Mouse (Mus musculus) adrenal gland, postnatal 25 days (tissue): ENCODE results near the gene Knl1. TPM values are rescaled to one million over a fixed set of nuclear protein-coding genes. Genes with fewer than 3 reads are reported as not detected.
A peak's percentile ranks its signal among the peaks of the same experiment; 100 is the strongest.

Experiments used
- DNase-seq: peaks from one replicate; pipeline ENCODE4 v3.0.0; 2021; ENCODE audit warnings: mixed read lengths
- total RNA-seq: library from RNA; stranded (reverse); gene quantifications from 2 replicates; pipeline ENCODE4 v1.2.3, GENCODE M21; 2021

Knl1 gene
- total RNA-seq, 1 experiment from 2014 or later = 3.8 TPM

DNA sequence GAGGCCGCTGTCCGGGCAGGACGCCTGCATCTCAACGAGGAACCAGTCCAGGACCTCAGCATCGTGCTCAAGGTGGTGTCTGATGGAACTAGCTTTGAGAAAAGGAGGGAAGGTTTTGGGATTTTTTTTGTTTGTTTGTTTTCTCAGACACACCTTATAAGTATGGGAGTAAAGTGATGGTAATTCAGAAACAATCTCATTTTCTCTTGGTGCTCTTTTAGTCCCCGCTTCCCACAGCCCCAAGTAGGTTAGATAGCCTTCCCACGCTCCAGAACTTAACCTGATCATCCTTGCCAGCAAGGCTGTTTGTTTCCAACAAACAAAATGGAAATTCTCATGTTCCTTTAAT is 11.5 kb upstream of the Knl1 start:
- DNase-seq = no peak

GRCm38 (mm10) chr2:119040882-119041281 is 6.0 kb upstream of the Knl1 start:
- no peak for DNase-seq

- DNase-seq = no peak
These were observed 1.8 kb upstream of the Knl1 start for GRCm38 (mm10) chr2:119045163-119045562.

- no peak for DNase-seq
These were observed 930 bp downstream of the Knl1 start for GRCm38 (mm10) chr2:119047849-119048248.

- no peak for DNase-seq
These were observed 3.3 kb downstream of the Knl1 start for GRCm38 (mm10) chr2:119050132-119050650.

DNA sequence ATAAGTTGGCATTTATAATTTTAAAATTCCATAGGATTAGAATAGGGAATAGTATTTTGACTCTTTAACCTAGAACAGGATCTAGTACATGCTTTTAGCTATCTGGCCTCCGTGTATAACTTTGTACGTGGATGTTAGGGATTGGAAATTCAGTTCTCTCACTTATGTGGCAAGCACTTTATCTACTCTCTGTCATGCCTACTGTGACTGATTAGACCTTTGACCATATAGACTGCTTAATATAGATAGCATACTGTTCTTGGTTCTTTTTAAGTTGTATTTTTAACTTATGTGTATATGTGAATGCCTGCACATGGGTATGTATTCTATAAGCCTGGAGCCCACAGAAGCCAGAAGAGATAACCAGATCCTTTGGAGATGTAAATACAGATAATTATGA is 13.2 kb downstream of the Knl1 start:
- no peak for DNase-seq

GRCm38 (mm10) chr2:119072397-119072796 is 25.5 kb downstream of the Knl1 start:
- no peak for DNase-seq

GRCm38 (mm10) chr2:119086156-119086555 is 39.2 kb downstream of the Knl1 start:
- DNase-seq = no peak

- no peak for DNase-seq
These were observed 54.6 kb downstream of the Knl1 start for GRCm38 (mm10) chr2:119101552-119101951.

GRCm38 (mm10) chr2:119106583-119106982 is 59.7 kb downstream of the Knl1 start:
- DNase-seq = no peak

GRCm38 (mm10) chr2:119108554-119108953 is 61.6 kb downstream of the Knl1 start:
- DNase-seq = peak; percentile 53

GRCm38 (mm10) chr2:119111060-119111459 is 64.1 kb downstream of the Knl1 start:
- DNase-seq = no peak

DNA sequence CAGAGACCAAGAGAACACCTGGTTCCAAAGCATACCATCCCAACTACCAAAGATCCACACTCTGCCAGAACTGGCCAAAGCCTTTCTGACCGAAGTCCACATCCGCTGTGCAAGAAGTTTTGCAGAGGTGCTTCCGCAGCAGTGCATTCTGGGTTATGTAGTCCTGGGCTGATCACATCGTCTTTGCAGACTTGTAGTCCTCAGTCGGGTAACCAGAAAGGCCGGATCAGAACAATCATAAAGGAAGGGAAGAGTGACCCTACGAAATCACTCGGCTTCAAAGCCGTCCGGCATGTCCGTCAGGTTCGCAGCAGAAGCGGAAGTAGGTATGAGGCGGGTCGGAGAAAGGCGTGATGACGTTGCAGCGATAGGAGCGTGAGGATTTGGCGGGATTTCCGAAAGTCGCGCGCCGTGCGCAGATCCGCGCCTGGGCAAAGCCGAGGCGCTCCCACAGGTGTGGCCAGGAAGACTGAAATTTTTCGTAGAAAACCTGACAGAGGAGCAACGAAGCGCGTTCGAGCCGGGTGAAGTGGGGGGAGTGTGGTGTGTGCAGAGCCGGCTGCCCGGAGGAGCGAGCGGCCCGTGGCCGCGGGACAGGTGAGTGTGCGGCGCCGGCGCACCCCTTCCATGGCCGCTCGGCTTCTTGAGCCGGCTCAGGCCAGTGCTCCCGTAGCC is 65.7 kb downstream of the Knl1 start, which contains the start of gene Rad51:
Rad51 (plus strand) TSS at position 356 of the 675 bp plus-strand sequence.
- DNase-seq = peak; percentile 81

DNA sequence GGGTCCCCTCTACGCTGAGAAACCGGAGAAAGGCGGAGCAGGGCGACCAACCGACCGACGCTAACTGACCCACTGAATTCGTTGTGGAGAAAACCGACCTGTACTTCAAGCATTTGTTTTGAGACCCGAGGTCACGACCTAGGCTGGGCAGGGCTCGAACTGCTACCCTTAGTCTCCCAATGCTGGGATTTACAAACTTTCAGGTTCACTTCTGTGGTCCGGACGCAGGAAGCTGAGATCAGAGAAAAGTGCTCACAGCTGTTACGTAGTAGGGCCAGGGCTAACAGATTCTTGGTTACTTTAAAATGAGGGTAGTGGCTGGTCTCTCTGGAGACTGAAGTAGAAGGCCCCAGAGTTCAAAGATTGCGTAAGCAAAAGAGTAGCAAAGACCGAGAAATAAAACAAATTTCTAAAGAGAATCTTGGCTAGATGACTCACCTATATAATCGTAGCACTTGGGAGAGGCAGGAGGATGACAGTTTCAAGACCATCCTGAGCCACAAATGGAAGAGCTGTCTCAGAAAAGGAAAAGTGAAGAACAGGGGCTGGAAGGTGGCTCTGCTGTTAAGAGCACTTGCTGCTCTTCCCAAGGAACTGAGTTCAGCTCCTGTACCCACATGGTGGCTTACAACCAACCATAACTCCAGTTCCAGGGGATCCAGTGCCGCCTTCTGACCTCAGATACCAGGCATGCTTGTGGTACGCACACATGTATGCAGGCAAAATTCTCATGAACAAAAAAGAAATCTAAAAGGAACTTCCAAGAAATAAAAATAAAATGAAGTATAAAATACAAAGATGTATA is 66.4 kb downstream of the Knl1 start:
- DNase-seq = no peak

GRCm38 (mm10) chr2:119136346-119136898 is 89.5 kb downstream of the Knl1 start:
- DNase-seq = no peak

DNA sequence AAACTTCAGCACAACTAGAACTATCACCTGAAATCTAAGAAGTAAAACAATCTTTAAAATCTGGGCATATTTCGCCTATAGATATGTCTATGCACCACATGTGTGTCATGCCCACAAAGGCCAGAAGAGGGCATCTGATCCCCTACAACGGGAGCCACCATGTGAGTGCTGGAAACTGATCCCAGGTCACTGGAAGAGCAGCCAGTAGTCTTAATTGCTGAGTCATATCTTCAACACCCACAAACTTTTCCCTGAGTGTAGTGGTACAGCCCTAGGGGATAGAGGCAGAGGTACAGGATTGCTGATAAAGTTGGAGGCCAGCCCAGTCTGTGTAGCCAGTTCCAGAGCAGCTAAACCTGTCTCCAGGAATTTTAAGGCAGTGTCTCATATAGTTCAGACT is 98.3 kb downstream of the Knl1 start:
- no peak for DNase-seq

GRCm38 (mm10) chr2:119146435-119146834 is 99.5 kb downstream of the Knl1 start:
- no peak for DNase-seq

- DNase-seq = no peak
These were observed 100.3 kb downstream of the Knl1 start for GRCm38 (mm10) chr2:119147160-119147678.

DNA sequence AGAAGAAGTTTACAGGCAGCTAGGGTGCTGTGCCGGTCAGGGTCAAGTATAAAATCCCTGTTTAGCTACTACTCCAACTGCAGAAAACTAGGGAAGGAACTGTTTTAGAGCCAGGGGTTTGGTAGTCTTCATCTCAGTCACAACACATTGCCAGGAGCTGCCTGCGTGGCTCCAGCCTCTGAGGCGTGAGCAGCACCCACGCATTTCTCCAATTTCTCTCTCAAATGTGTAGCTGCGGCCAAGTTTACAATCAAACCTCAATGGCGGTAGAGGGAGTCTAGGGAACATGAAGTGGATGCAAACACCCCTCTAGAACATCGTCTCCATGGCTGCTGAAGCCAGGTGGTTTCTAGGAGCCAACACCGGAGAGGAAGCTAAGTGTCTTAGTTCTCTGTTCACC is 100.9 kb downstream of the Knl1 start:
- no peak for DNase-seq

DNA sequence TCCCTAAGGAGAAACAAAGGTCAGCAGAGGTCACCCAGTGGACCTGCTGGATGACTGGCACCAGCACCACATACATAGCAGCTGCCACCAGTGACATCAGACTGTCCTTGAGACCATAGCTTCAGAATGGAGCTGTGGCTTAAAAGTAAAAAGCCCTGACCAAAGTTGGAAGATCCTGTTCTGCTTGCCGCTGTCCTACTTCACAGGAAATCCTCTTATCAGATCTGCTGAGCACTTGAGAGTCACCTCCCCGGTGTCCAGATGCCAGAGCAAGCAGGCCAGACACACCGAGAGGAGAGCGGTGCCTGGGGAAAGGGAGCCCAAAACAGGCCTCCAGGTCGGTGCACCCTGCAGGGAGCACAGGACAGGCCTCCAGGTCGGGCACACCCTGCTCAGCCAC is 105.3 kb downstream of the Knl1 start:
- DNase-seq = no peak

DNA sequence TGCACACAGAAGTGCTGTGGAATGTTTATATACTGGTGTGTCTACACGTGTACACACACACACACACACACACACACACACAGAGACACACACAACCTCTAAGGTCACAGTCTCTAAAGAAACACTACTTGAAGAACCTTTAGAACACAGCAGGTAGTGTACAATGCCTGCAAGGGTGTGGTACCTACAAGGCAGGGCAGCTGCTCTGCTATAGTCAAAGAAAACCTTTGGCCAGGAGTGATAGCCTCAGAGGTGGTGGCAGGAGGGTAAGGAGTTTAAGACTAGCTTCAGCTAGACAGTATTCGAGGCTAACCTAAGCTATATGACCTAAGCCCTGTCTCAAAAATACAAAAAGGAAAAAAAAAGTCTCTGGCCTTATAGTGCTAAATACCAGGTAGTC is 107.8 kb downstream of the Knl1 start:
- DNase-seq = no peak
